Mouse (Mus musculus) brain, adult 2 months (tissue): ENCODE data around the gene Exoc3l4.

Experiments
- DNase-seq: peaks from one replicate; pipeline ENCODE4 v3.0.0; 2011; ENCODE audit warnings: low read depth, low spot score

Exoc3l4 gene

DNA sequence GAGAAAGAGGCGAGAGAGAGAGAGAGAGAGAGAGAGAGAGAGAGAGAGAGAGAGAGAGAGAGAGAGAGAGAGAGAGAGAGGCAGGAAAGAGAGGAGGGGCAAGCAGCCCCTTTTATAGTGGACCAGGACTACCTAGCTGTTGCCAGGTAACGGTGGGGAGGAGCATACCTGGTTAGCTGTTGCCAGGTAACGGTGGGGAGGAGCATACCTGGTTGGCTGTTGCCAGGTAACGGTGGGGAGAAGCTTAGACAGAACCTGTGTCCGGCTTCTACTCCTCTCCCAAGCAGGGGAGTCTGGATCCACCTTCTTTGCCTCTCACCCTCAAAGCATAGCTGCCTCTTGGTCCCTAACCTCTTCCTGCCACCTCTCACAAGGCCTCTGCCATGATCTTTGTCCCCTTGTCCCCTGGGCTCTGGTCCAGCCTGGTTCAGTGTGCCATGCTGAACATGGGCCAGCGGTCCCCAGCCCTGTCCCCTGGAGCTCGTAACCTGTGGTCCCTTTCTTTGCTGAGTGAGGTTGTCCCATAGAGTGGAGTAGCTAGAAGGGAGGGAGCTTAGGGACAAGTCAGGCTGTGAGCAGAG lies 17.4 kb downstream of the Exoc3l4 start:
- DNase-seq: peak; percentile 41

DNA sequence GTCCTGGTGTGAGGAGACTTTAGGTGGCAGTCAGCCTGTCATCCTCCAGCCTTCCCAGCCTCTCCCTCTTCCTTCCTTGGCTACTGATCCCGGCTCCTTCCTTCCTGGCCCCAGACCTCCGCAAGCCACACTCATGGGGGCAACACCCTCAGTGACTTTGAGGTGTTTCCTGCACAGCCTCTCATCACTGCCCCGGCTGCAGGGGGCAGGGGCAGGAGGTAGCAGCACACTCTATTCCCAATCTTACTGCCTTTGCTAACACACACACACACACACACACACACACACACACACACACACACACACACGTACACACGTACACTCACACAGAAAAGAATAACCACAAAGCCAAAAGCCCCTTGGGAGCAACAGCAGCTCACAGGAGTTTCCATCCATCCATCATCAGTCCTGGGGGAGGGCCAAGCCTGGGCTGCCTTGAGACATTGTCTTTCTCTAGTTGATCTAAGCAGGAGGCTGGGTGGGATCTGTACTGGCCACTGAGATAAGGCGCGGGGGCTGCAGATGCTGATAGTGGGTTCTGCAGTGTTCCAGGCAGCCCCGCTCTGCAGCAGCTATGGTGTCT lies 18.0 kb downstream of the Exoc3l4 start:
- DNase-seq: no peak

GRCm38 (mm10) chr12:111436170-111436569 lies 19.4 kb downstream of the Exoc3l4 start:
- DNase-seq: peak; percentile 68

DNA sequence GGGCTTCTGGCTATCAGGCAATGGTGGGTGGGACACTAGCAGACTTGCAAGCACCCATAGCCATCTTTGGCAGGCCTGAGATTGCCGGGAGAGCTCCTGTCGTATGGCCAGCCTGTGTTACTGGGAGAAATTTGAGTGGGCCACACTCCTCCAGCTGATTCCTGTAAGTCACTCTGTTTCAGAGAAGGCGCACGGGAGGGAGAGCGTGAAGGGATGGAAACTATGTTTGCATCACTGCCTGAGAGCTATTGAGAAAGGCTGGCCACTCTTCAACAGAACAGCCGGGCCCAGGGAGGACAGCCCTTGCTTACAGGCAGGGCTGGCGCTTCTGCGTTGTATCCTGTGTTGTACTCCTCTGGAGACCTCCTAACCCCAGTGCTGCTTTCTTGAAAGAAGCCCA lies 19.8 kb downstream of the Exoc3l4 start:
- peak; percentile 82 for DNase-seq

DNA sequence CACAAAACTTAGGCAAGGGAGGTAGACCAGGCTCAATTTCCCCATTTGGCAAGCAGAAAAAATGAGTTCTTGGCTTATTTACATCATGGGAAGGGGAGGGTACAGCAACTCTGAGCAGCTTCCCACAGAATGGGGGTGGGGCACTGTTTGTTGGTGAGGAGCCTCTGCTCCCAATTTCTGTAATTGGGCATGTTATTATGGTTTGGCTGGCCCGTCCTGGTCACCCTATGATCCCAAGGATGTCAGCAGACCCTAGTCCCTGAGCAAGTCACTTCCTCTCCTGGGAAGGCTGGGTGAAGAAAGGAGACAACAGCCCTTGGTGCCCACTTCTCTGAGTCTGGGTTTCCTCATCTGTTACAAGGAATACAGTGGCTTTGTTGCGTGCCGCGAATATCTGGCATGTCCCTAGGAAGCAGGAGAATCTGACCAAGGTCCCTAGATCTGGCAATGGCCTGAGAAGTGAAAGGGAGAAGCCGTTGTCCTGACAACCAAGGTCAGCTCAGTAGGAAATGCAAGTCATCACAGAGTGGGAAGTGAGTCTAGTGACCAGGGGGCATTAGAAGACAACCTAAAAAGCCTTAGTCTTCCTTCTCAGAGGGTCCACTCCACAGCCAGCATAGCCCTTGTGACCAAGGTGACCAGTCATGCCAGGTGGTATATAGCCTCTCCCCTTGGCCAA lies 20.5 kb downstream of the Exoc3l4 start:
- no peak for DNase-seq

DNA sequence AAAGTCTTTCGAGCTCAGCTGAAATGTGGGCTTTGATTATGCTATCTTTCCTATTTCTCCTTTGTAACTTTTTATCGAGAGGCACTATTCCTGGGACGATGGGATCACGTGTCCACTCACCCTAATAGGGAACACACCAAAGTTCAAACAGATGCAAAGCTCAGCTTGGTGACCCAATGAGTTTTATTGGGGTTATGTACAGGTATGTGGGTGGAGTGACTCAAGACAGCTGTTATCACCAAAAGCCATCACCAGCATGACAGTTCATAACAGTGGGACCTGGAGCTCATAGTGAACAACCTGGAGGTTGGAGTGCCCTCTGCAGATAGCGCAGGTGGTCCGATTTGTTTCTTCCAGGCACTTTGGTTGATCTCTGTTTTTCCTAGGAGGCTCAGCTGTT lies 22.0 kb downstream of the Exoc3l4 start:
- no peak for DNase-seq

DNA sequence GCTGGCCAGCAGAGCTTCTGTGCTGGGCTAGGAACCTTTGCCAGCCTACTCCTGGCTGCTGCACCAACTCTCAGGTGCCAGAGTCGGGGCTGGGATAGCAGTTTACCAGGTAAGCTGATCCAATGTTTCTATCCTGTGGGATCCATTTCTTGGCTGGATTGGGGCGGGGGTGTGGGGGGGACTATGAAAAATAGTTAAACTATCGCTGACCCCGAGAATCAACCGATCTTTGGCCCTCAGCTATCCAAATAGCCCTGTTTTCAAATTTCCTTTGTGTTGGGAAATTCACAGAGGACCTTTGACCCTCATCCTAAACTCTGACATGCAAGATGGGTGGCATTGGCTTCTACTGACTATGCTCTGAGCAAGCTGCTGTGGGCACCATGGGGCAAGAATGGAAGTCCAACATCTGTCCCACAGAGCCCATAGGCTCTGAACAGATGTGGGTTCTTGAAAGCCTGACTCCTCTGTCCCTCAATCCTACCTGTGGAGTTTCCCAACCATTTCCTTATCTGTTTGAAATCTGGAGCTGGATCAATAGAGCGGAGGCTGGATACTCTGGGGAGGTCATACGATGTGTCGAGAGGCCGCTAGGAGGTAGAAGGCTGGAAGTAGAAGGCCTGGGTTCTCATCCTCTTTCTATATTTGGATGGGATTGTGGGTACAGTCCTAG lies 24.0 kb downstream of the Exoc3l4 start:
- DNase-seq: no peak

DNA sequence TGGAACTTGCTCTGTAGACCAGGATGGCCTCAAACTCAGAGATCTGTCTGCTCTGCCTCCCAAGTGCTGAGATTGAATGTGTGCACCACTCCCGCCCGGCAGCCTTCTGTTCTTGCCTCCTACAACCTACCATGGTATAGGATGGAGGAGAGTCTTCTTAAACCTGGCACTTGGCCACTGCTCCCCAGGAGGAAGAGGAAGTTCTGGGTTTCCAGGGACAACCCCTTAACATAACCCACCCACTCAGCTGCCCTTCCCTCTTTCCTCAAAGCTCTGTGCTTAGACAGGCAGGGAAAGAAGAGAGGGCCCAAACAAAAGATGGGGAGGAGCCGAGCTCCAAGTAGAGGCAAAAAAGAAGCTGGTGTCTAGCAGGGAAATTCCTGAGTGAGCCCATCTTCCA lies 24.7 kb downstream of the Exoc3l4 start:
- DNase-seq: peak; percentile 68

GRCm38 (mm10) chr12:111442309-111443010 lies 25.6 kb downstream of the Exoc3l4 start, which contains the start of gene Tnfaip2:
TSS of gene Tnfaip2 (plus strand) at chr12:111442469.
- no peak for DNase-seq

GRCm38 (mm10) chr12:111443011-111443870 lies 26.4 kb downstream of the Exoc3l4 start:
- DNase-seq: no peak

DNA sequence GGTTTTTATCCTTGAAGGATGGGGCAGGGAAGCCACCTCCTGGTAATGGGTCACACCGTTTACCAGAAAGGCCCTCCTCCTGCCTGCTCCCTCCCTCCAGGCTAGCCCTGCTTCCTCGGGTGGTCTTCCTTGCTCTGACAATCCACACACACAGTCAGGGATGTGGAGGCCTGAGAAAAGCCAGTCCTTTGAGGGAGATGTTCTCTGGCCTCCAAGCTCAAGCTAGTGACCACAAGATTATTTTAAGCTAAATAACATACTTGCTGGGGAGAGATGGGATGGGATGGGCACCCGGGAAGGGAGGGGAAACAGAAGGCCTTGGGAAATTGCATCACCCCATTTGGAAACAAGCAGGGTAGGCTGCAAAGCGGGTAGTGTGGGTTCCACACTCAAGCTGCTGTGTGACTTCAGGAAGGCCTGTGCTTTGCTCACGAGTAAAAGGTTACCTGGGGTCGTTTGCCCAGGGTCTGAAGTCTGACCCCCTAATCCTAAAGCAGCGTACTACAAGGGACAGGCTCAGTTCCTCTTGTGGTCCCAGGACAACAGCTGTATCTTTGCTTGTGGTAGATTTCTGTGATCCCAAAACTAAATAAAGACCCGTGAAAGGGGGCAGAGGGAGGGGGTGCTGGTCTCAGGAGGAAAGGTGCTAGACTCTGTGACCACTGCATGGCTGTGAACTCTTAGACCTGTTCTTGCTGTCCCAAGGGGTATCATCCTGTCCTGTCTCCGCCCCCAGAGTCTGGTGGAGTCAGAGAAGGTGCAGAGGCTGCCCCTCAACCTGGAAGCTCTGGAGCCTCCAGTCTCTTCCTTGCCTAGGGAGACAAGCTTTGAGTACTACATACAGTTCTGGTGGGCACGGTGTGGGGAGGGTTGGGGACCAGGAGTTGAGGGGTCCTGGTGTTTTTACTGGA lies 27.4 kb downstream of the Exoc3l4 start:
- DNase-seq: no peak

DNA sequence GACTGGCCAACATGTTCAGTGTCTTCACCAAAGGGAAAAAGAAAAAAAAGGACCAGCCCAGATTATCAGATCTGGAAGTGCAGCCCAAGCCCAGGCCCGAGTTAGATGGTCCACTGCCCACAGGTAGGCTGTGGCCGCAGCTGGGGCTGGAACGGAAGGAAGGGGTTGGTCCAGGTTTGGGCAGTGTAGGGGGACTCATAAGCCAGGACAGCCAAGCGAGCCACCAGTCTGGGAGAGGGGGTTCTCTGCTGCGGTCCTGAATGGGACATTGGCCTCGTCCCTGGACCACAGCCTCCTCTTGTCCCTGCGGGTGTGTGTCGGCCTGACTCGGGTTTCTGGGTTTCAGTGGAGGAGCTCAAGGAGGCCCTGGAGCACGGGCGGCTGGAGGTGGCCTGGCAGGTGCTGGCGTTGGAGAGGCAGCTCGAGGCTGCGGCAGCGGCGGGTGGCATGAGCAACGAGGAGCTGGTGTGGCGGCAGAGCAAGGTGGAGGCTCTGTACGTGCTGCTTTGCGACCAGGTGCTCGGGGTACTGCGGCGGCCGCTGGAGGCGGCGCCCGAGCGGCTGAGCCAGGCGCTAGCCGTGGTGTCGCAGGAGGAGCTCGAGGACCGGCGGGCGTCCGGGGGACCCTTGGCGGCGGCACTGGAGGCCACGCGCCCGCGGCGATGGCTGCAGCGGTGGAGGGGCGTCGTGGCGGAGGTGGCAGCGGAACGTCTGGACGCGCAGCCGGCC lies 28.5 kb downstream of the Exoc3l4 start:
- DNase-seq: no peak

GRCm38 (mm10) chr12:111445890-111446613 lies 29.2 kb downstream of the Exoc3l4 start:
- no peak for DNase-seq

- no peak for DNase-seq
These were observed 29.9 kb downstream of the Exoc3l4 start for GRCm38 (mm10) chr12:111446745-111447144.

DNA sequence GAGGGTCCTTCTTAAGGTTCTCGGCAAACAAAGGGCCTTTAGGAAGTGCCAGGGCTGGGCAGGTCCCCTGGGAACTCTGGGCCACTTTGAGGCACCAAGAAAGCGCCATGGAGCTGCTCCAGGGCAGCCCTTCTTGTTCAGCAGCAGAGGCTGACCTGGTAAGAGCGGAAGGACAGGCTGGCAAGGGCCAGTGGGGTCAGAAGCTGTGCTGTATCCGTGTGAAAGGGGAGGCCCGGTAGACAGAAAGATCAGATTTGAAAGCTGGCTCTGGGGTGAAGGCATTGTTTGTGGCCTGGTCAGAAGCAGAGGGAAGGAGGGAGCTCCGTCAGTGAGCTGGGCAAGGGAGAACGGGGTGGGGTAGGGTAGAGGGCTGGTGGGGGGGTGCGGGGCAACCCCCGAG lies 30.5 kb downstream of the Exoc3l4 start:
- no peak for DNase-seq

DNA sequence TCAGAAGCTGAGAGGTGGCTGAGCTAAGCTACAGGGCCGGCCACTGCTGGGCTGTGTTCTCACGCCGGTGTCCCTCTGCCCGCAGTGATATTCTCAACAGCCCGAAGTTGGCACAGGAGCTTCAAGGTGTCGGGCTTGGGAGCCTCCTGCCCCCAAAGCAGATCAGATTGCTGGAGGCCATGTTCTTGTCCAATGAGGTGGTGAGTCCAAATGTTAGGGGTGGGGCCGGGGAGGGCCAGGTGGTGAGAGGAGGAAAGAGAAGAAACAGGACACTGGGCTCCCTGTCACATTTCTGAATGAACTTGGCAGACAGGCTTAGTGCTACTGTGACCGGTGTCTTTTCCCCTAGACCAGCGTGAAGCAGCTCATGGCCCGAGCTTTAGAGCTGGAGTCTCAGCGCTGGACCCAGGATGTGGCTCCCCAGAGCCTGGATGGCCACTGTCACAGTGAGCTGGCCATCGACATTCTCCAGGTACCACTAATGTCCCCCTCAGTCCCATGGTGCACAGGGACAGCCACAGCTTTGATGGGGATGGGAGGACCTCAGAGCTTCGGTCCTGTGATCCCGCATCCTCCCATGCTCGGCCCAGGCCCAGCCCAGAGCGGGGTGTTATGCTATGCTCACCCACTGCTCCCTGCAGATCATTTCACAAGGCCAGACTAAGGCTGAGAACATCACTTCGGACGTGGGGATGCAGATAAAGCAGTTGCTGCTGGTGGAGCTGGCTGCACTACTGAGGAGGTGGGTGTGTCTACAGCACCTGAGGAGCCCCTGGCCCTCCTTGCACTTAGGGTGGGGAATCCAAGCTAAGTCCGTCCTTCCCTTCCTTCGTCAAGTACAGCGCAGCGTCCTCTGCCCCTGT lies 31.3 kb downstream of the Exoc3l4 start:
- no peak for DNase-seq

DNA sequence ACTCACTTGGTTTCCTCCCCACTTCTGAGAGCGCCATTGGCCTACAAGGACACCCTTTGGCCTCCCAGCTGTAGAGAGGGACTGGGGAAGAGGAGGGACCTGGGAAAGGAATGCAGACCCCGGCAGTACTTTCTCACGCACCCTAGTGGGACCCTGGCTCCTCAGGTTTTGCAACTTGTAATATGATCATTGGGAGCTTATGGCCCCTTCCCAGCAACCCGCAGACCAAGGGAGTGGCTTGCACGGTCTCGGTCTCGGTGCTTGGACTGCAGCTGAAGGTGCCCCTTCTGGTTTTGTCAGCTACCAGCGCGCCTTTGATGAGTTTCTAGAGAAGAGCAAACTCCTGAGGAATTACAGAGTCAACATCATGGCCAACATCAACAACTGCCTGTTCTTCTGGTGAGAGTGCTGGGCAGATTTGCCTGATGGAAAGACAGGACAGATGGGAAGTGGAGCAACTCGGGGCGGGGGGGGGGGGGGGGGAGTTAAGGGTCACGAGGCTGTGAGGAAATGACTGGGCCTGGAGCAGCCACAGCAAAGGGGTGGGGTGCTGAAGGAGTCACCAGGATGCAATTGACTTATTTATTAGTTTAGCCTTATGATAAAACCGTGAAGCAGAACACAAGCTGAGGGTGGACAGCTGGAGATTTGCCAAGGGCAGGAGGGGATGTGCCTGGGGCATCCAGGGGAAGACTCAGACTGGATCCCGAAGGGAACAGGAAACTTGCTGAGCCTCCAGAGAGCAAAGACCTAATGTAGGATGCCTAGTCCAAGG lies 32.3 kb downstream of the Exoc3l4 start:
- DNase-seq: no peak
